Mouse (Mus musculus): Measurements from ENCODE around the gene Bard1.

DNA sequence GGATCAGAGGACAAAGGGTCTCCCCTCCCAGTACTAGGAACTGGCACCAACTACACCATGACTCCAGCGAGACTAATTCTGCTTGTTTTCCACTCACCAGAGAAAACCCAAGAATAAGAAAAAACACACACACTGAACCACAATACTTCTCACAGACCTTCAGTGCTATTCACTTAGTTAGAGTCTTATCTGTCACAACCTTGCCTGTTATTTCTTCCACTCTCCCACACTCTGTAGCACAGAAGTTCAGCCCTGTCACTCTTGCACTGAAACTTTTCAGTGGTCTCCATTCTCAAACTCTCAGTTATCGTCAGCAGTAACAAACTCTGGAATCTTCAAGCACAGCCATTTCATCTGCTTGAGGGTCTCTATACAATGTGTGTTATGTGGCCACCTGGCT is 50.2 kb downstream of the Bard1 start:
- no peak for TF ChIP-seq CTCF (IDR thresholded peaks at IDR 0.05; ENCODE audit: low read depth)
- no peak for TF ChIP-seq EP300 (optimal IDR thresholded peaks at IDR 0.05)

Measured in stomach, postnatal 0 days (tissue).